Mouse (Mus musculus) hematopoietic stem cell, adult 5-6 weeks (primary cell): ENCODE measurements around the gene Wnt10b. TPM values are rescaled to one million over a fixed set of nuclear protein-coding genes. Genes with fewer than 3 reads are reported as not detected.
"Not testable (repeated sequence)": the region's sequence is repeated elsewhere in the genome, so short reads cannot be mapped to it uniquely, and the experiment has no call there.

Experiments
- ATAC-seq, 2 experiments: fragments of 125-278 bp in 1 of 2; replicated peaks in 1 of 2; 2 replicates each; pipeline ENCODE4 v1.8.0; 2016 to 2017; ENCODE audit warnings: inconsistent platforms in 2 of 2, mild to moderate bottlenecking in 2 of 2, moderate number of reproducible peaks in 2 of 2, low read depth in 1 of 2, moderate TSS enrichment in 1 of 2; ENCODE audit not compliant: low FRiP score in 2 of 2, poor library complexity in 2 of 2, severe bottlenecking in 2 of 2, insufficient read depth in 1 of 2, low TSS enrichment in 1 of 2
- total RNA-seq: library from RNA; stranded (forward); fragments of 172-1452, 232-1000 nt; gene quantifications from 2 replicates; pipeline ENCODE4 v1.2.3, GENCODE M21; 2017

Gene Wnt10b
- total RNA-seq = 1.4 and 1.8 TPM in 2 replicates

GRCm38 (mm10) chr15:98777762-98778161, at the start of gene Wnt10b:
Wnt10b (minus strand) TSS chr15:98778150.
- ATAC-seq = no peak

- no peak for ATAC-seq
Measured at GRCm38 (mm10) chr15:98827611-98828011, 49.7 kb upstream of the Wnt10b start.

GRCm38 (mm10) chr15:98823434-98823833, 45.5 kb upstream of the Wnt10b start:
- no peak for ATAC-seq

DNA sequence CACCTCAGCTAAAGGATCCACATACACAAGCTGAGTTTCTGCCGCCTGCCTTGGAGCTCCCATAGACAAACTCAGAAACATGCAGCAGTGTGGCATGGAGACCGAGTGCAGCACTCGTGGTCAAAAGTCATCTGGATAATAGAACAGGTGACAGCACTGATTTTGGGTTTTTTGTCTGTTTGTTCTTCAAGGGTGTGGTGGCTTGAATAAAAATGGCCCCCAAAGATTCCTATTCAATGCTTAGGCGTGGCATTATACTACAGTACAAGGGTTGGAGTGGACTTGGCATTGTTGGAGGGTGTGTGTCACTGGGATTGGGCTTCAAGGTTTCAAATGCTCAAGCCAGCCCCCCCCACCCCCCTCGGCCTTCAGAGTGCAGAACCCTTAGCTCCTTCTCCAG, 44.2 kb upstream of the Wnt10b start:
- no peak for ATAC-seq

- ATAC-seq = no peak
Measured at GRCm38 (mm10) chr15:98821403-98821802, 43.5 kb upstream of the Wnt10b start.

DNA sequence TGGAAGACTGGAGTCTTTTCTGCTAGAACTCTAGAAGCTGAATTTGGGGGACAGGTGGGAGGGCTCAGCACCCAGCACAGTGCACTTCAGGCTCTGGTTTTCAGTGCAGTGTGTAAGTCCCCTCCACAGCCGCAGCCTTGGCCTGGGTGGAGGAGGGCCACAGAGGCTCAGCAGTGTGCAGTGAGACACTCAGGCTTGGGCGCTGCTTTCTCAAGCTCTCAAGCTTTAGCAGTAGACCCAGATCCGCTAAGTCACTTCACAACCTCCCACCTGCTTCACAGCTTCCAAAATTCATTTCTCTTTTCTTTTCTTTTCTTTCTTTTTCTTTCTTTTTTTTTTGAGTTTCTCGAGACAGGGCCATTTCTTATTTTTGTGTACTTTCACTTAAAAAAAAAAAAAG, 43.0 kb upstream of the Wnt10b start:
- no peak for ATAC-seq

DNA sequence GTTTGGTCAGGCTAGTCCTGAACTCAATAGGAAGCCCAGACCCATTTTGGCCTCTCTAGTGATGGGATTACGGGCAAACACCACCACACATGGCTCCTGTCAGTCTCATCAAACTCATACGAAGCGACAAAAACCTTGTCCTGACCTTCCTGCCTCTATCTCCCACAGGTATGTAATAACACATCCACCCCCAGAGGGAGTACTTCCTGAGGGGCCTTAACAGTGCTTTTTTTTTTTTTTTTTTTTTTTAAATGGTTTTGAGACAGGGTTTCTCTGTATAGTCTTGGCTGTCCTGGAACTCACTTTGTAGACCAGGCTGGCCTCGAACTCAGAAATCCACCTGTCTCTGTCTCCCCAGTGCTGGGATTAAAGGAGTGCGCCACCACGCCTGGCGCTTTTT, 40.2 kb upstream of the Wnt10b start:
- ATAC-seq = no peak

DNA sequence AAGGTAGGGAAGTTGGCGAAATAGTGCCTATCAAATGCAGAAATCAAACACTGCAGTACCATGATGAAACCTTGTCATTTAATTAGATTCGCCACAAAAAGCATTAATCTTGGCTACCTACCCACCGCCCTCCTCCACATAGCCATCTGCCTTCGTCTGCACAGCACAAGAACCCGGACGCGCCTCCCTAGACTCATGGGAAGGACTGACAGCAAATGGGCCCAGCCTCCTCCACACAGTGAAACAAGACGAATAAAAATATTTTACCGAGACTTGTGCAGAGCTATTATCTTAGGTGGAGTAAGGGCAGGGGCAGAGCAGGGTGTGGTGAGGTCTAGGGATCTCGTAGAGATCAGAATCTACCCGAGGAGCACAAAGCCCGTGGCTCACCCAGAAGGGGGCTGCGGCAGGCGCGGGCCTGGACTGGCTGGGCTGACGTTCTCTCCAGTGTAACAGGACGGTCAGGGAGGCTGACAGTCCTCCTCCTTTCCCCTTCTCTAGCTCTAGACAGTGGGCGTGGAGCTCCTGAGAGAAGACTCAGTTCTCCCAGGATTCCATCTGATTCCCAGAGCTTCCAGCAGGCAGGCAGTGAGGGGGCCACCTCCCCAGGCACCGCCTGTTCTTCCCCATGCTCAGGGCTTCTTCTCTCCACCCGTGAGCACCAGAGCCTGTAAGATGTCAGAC, 34.9 kb upstream of the Wnt10b start:
- ATAC-seq = no peak

DNA sequence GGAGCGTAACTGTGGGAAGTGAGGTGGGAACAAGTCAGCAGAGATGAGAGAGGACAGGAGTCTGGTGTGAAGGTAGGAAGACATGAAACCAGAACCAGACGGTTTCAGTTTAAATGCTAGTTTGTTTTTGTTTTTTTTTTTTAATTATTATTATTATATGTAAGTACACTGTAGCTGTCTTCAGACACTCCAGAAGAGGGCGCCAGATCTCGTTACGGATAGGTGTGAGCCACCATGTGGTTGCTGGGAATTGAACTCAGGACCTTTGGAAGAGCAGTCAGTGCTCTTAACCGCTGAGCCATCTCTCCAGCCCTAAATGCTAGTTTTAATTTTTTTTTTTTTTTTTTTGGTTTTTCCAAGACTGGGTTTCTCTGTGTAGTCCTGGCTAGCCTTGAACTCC, 32.3 kb upstream of the Wnt10b start:
- ATAC-seq = not testable (repeated sequence)

DNA sequence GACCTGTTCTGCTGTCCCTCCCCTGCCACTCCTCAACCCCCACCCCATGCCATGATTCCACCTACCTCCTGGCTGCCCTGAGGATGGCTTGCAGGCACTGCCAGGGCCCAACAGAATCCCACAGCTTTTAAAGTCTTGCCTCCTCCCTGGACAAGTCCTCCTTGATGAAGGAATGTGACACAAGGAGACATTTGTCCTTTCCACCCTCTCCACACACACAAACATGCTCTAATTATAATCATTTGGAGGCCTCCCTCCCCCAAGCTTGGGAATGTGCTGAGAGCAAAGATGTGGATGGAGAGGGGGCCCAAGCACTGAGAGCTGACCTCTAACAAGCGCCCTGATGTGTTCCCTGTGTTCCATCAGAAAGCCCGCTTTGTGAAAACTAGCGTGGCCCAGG, 31.4 kb upstream of the Wnt10b start, which contains the start of gene Ddn:
Gene Ddn, minus strand, starts transcription at position 101 of the 400 bp plus-strand sequence.
- ATAC-seq = no peak

- no peak for ATAC-seq
Measured at GRCm38 (mm10) chr15:98808651-98809134, 30.7 kb upstream of the Wnt10b start.

- ATAC-seq = peak in 1 of 2 experiments; percentile 29; a peak in 2 of 4 replicates
Measured at GRCm38 (mm10) chr15:98807895-98808650, 30.1 kb upstream of the Wnt10b start.

- ATAC-seq = no peak
Measured at GRCm38 (mm10) chr15:98806809-98807770, 29.1 kb upstream of the Wnt10b start.

DNA sequence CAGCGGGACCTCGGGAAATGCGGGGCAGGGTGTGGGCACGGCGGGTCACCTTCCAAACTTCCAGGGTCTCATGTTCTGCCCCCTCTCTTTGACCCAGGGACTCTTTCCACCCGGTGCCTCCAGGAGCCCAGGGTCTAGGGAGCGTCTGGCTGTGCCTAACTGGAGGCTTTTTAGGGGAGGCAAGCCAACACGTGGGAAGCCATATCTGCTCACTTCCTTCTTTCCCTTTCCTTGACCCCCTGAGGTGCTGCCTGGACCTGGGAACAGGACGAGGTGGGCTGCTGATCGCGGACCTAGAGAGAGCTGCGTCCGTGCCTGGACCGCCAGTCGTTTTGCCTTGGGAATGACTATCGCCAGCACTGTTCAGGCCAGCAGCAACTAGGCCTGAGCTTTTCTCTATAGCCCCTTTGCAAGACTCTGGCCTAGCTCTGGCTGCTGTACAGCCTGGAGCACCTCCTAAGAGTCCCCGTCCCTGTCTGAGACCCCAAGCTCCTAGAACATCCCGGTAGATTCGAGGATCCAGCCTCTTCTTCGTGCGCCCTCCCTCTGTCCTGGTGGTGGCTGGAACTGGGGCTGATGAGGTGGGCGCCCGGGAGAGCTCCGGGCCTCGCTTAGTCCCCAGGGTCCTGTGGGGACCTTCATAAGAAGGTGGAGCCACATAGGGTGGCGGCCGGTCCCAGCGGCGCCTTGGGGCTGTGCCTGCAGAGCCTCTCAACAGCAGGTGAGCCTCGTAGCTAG, 28.3 kb upstream of the Wnt10b start:
- ATAC-seq = no peak

GRCm38 (mm10) chr15:98805324-98806040, 27.5 kb upstream of the Wnt10b start:
- ATAC-seq = 0 out of 4 replicates have a peak, but pooled peaks of 1 of the 2 experiments have one; percentile 19

GRCm38 (mm10) chr15:98804054-98804453, 26.1 kb upstream of the Wnt10b start:
- peak; percentile 49 to 60; a peak in 3 of 4 replicates for ATAC-seq
